Mouse (Mus musculus): ENCODE measurements around the gene Pde1c. TPM values are rescaled to one million over a fixed set of nuclear protein-coding genes. Genes with fewer than 3 reads are reported as not detected.

Pde1c gene
- 5.3 and 6.1 TPM in 2 replicates for polyA plus RNA-seq (2015; fragmentation: Nextera tagmentation; extraction: Ambion mirVana)

GRCm38 (mm10) chr6:56568470-56569372 lies at the start of gene Pde1c:
Pde1c (minus strand) TSS chr6:56569103.

Small RNAs within 50 kb of the gene (microRNA-seq; reads per million reads assigned to microRNA genes)
- gene Gm44413, result not detected

Other genes starting within 250 kb of the Pde1c start
- 84.9 and 106 TPM in 2 replicates for gene Lsm5, start 135.6 kb upstream of the Pde1c start, polyA plus RNA-seq (2015; fragmentation: Nextera tagmentation; extraction: Ambion mirVana)
- gene Avl9, start 145.8 kb upstream of the Pde1c start, polyA plus RNA-seq (2015; fragmentation: Nextera tagmentation; extraction: Ambion mirVana), result 15.6 and 16.6 TPM in 2 replicates
- gene Kbtbd2, start 228.7 kb upstream of the Pde1c start, polyA plus RNA-seq (2015; fragmentation: Nextera tagmentation; extraction: Ambion mirVana), result 18.2 and 20.2 TPM in 2 replicates

Data from neural tube, postnatal 0 days (tissue).